Mouse (Mus musculus): ENCODE data around the gene Panx1.

The Panx1 gene

DNA sequence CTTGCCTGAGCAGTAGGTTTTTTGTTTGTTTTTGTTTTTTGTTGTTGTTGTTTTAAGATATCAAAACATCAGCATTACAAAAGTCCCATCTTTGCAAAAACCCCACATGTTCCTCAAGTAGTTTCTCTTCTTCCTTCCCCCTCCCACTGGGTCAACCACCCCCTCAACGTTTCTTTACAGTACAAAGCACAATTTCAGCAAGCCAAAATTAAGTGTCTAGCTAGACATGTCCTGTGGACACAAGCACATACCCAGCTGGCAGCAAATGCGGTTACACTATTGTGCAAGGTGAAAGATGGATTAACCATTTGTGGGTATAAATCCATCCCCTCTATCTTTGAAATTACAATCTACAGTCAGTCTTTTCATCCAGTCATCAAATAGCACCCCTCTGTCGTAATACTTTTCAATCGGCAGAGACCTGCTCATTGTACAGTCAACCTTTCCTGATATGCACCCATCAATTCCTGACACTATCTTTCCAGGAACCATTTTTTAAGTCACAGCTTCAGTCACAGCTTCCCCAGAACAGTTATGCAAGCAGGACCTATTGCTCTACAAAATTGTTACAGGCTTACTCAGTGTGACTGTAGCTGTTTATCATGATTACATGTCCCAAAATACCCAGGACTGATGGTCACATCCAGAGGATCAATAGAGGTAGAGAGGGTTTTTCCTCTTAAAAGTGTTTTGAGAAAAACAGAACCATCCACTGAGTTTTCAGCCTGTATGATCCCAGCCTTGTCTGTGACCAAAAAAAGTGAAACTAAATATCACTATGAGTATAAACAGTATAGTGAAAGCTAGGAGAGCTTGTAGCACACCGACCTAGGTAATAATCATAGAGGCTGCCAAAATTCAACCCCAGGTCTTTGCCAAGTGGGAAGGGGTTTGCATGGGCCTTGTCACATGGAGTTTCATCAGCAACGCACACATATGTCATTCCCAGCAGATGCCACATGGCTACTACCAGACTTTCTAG is 70.7 kb downstream of the Panx1 start:
- in situ Hi-C loops (cut with MboI; ENCODE audit: low sequenced_read_pairs), result no loop called here

DNA sequence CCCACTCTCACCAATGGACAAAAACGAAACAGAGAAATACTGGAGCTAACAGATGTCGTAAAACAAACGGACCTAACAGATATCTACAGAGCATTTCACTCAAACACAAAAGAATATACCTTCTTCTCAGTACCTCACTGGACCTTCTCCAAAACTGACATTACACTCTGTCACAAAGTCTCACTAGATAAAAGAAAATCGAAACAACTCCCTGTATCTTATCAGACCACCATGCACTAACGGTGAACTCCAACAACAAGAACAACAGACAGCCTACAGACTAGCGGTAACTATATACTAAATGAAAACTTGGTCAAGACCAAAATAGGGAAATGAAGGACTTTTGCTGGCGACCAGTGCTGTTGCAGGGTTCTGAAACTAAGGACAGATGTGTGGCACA is 71.5 kb downstream of the Panx1 start:
- in situ Hi-C loops (cut with MboI; ENCODE audit: low sequenced_read_pairs), result no loop called here

DNA sequence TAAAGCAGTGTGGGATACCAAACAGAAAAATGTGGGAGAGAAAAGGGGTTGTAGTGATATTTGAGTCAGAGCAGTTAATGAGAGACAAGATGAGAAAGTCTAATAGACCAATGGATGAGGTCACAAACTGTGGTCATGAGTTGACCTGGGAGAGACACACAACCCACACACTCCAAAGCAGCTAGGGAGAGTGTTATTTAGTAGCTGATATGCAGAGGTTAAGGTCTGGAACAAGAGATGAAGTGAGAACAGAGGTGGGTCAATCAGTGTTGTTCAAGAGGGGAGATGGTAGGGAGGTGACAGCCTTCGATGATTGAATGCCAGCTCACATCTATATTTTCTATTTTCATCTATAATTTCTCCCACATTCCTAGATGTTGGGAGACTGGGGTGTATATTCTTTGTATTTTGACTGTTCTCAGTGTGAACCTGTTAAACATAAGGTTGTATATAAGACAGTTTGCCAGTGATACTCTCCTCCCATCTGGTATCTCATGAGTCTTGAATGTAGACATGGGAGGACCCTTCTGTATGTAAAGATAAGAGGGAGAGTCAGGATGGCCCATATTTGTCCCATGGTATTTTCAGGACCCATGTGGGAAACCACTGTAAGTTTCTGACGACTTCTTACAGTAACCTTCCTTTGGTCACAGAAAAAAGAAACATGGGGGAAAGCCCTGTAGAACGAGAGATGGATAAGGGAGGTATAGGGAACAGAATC is 74.3 kb downstream of the Panx1 start:
- in situ Hi-C loops (cut with MboI; ENCODE audit: low sequenced_read_pairs), result no loop called here

DNA sequence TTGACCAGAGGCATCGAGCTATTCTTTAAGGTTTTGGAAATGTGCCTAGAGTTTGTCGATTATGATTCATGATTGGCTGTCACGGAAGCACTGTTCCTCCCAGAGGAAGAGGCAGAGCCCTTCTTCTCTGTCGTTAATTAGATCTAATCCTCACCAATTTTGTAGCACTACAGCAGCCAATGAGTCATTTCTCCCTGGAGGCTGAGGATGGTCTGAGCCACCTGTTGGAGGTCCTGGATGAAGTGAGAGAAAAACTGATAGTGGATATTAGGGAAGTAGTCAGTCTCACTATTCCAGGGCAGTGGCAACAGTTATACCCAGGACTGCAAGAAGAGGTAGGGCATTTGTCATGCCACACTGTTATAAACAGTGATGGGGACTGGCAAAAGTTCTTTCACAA is 75.1 kb downstream of the Panx1 start:
- in situ Hi-C loops (cut with MboI; ENCODE audit: low sequenced_read_pairs), result no loop called here

- in situ Hi-C loops (cut with MboI; ENCODE audit: low sequenced_read_pairs), result no loop called here
Observed at GRCm38 (mm10) chr9:14967598-14967997, 77.7 kb downstream of the Panx1 start.

- in situ Hi-C loops (cut with MboI; ENCODE audit: low sequenced_read_pairs), result no loop called here
Observed at GRCm38 (mm10) chr9:14966787-14967186, 78.5 kb downstream of the Panx1 start.

DNA sequence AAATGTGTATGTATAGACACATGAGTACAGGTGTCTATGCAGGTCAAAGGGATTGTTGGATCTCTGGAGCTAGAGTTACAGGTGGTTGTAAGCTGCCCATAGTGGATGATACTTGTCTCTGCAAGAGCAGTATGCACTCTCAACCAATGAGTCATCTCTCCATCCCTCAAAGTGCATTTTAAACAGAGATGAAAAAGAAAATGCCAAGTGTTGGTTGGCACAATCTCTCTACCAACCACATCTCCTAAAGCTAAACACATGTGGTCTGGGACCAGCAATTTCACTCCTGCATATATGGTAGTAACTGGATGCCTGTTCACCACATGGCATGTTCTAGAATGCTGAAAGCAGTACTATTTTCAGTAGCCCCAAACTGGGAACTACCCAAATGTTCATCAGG is 79.9 kb downstream of the Panx1 start:
- in situ Hi-C loops (cut with MboI; ENCODE audit: low sequenced_read_pairs), result no loop called here

- in situ Hi-C loops (cut with MboI; ENCODE audit: low sequenced_read_pairs), result no loop called here
Observed at GRCm38 (mm10) chr9:14962769-14963168, 82.5 kb downstream of the Panx1 start.

- in situ Hi-C loops (cut with MboI; ENCODE audit: low sequenced_read_pairs), result no loop called here
Observed at GRCm38 (mm10) chr9:14954659-14955058, 90.6 kb downstream of the Panx1 start.

Data from CH12F3 (cell line).